Mouse (Mus musculus) CH12.LX (cell line): ENCODE results near the gene Wdr63.

Source experiments
- CHD1 ChIP-seq: IDR thresholded peaks from 2 replicates; pipeline ENCODE4 v1.6.1; 2012; ENCODE audit warnings: low read depth, low read length, improper control_type of control experiment, inconsistent platforms
- CTCF ChIP-seq, 2 experiments: IDR thresholded peaks in 1 of 2; conservative IDR thresholded peaks in 1 of 2; 2 replicates each; pipeline ENCODE4 v1.5.1; 2011 to 2012; ENCODE audit warnings: low read depth in 2 of 2, low read length in 2 of 2, improper control_type of control experiment in 1 of 2, inconsistent platforms in 1 of 2, mild to moderate bottlenecking in 1 of 2, moderate library complexity in 1 of 2
- EP300 ChIP-seq: IDR thresholded peaks from 2 replicates; pipeline ENCODE4 v1.6.1; 2011; ENCODE audit warnings: low read length, improper control_type of control experiment
- GABPA ChIP-seq: IDR thresholded peaks from 2 replicates; pipeline ENCODE4 v1.6.1; 2012; ENCODE audit warnings: low read depth, low read length, improper control_type of control experiment, inconsistent platforms; ENCODE audit not compliant: insufficient replicate concordance
- MAFK ChIP-seq: IDR thresholded peaks from 2 replicates; pipeline ENCODE4 v1.6.1; 2011; ENCODE audit warnings: low read length, improper control_type of control experiment; ENCODE audit not compliant: insufficient replicate concordance
- MAZ ChIP-seq: IDR thresholded peaks from 2 replicates; pipeline ENCODE4 v1.6.1; 2012; ENCODE audit warnings: low read depth, mild to moderate bottlenecking, inconsistent platforms, low read length, improper control_type of control experiment, moderate library complexity
- POLR2A ChIP-seq: IDR thresholded peaks from 2 replicates; pipeline ENCODE4 v1.6.1; 2011; ENCODE audit warnings: low read depth, mild to moderate bottlenecking, improper control_type of control experiment, low read length
- RAD21 ChIP-seq: IDR thresholded peaks from 2 replicates; pipeline ENCODE4 v1.6.1; 2011; ENCODE audit warnings: low read depth, mild to moderate bottlenecking, low read length, improper control_type of control experiment, moderate library complexity
- TBP ChIP-seq: conservative IDR thresholded peaks from 2 replicates; pipeline ENCODE4 v1.6.1; 2011; ENCODE audit warnings: low read depth, low read length, improper control_type of control experiment
- USF1 ChIP-seq: IDR thresholded peaks from 2 replicates; pipeline ENCODE4 v1.6.1; 2014; ENCODE audit warnings: low read depth, mild to moderate bottlenecking, inconsistent platforms, low read length, improper control_type of control experiment
- USF2 ChIP-seq: conservative IDR thresholded peaks from 2 replicates; pipeline ENCODE4 v1.6.1; 2011; ENCODE audit warnings: low read depth, low read length, improper control_type of control experiment

- TF ChIP-seq USF1 = no peak
- TF ChIP-seq CTCF (conservative IDR thresholded peaks at IDR 0.05 in 1 of 2, IDR thresholded peaks at IDR 0.05 in 1 of 2; ENCODE audit: low read depth in 2 of 2, low read length in 2 of 2) = no peak
- no peak for TF ChIP-seq USF2
- no peak for TF ChIP-seq GABPA
- TF ChIP-seq CHD1 = no peak
- no peak for TF ChIP-seq MAFK
- TF ChIP-seq POLR2A = no peak
- TF ChIP-seq RAD21 = no peak
- TF ChIP-seq MAZ = no peak
- TF ChIP-seq EP300 = no peak
- TF ChIP-seq TBP = no peak
These were observed 10.9 kb downstream of the Wdr63 start for GRCm38 (mm10) chr3:146096986-146097385.
